Mouse (Mus musculus): ENCODE measurements at regions not wholly inside any gene's neighbourhood (a gene's known extent, or its start where the extent isn't known, plus 50 kb on each side); places are given as distances from the start of the nearest gene placed in this dataset.

- Histone ChIP-seq H3K4me1 (ENCODE audit: insufficient read depth) (no peaks in the 10 kb centered on the region), H3K9ac (no peak overlapping the region), H3K27ac (ENCODE audit: low read depth) (no peak overlapping the region), H3K36me3 (ENCODE audit: insufficient read depth) (no peaks in the 10 kb centered on the region), H3K27me3 (ENCODE audit: insufficient read depth, low read length) (no peaks in the 10 kb centered on the region), H3K9me3 (ENCODE audit: low read depth, low read length) (no peaks in the 10 kb centered on the region), H3K4me3 (ENCODE audit: low read depth, low read length) (no peak overlapping the region), H3K4me2 (no peak overlapping the region)
- ATAC-seq (ENCODE audit: insufficient read depth): no peak
- TF ChIP-seq CTCF (IDR thresholded peaks at IDR 0.05; ENCODE audit: low read depth): no peak
- no peak for DNase-seq
- WGBS: 83% methylated on average over 3 of the region's 3 CpGs
Observed at GRCm38 (mm10) chr2:51431564-51431963, 195.7 kb upstream of the Tas2r134 start.

- H3K4me1 ChIP-seq (ENCODE audit: insufficient read depth): no peaks in the 10 kb centered on the region
- WGBS: 33% methylated on average over 5 of the region's 5 CpGs
- no peaks in the 10 kb centered on the region for H3K36me3 ChIP-seq (ENCODE audit: insufficient read depth)
- H3K9ac ChIP-seq: no peak overlapping the region
- DNase-seq: peak; percentile 82
- no peak overlapping the region for H3K27ac ChIP-seq (ENCODE audit: low read depth)
- no peaks in the 10 kb centered on the region for H3K27me3 ChIP-seq (ENCODE audit: insufficient read depth, low read length)
- ATAC-seq (ENCODE audit: insufficient read depth): no peak
- H3K4me2 ChIP-seq: no peak overlapping the region
- H3K9me3 ChIP-seq (ENCODE audit: low read depth, low read length): no peaks in the 10 kb centered on the region
- H3K4me3 ChIP-seq (ENCODE audit: low read depth, low read length): no peak overlapping the region
- no peak for TF ChIP-seq CTCF (IDR thresholded peaks at IDR 0.05; ENCODE audit: low read depth)
Observed at GRCm38 (mm10) chr2:51429716-51430115, 197.6 kb upstream of the Tas2r134 start.

- ATAC-seq (ENCODE audit: insufficient read depth) (no peak), DNase-seq (no peak)
- H3K9me3 ChIP-seq (ENCODE audit: low read depth, low read length): no peaks in the 10 kb centered on the region
Observed at GRCm38 (mm10) chr2:51422442-51422841, 204.9 kb upstream of the Tas2r134 start.

GRCm38 (mm10) chr2:51417908-51418690 lies 209.2 kb upstream of the Tas2r134 start:
- Histone ChIP-seq H3K36me3 (ENCODE audit: insufficient read depth) (no peaks in the 10 kb centered on the region), H3K4me2 (no peak overlapping the region), H3K9ac (no peak overlapping the region), H3K4me3 (ENCODE audit: low read depth, low read length) (no peak overlapping the region), H3K9me3 (ENCODE audit: low read depth, low read length) (no peaks in the 10 kb centered on the region), H3K27ac (ENCODE audit: low read depth) (no peak overlapping the region), H3K4me1 (ENCODE audit: insufficient read depth) (no peaks in the 10 kb centered on the region), H3K27me3 (ENCODE audit: insufficient read depth, low read length) (no peaks in the 10 kb centered on the region)
- WGBS: 54% methylated on average over 10 of the region's 10 CpGs
- ATAC-seq (ENCODE audit: insufficient read depth): no peak
- no peak for DNase-seq
- TF ChIP-seq CTCF (IDR thresholded peaks at IDR 0.05; ENCODE audit: low read depth): no peak

More at GRCm38 (mm10) chr2:51422442-51422841, 204.9 kb upstream of the Tas2r134 start:
- Histone ChIP-seq H3K27me3 (ENCODE audit: insufficient read depth, low read length) (no peaks in the 10 kb centered on the region), H3K27ac (ENCODE audit: low read depth) (no peak overlapping the region), H3K9ac (no peak overlapping the region), H3K4me3 (ENCODE audit: low read depth, low read length) (no peak overlapping the region), H3K36me3 (ENCODE audit: insufficient read depth) (no peaks in the 10 kb centered on the region), H3K4me1 (ENCODE audit: insufficient read depth) (no peaks in the 10 kb centered on the region), H3K4me2 (no peak overlapping the region)
- 29% methylated on average over 6 of the region's 6 CpGs for WGBS
- no peak for TF ChIP-seq CTCF (IDR thresholded peaks at IDR 0.05; ENCODE audit: low read depth)

- ATAC-seq (ENCODE audit: insufficient read depth): no peak
- WGBS: 86% methylated on average over 9 of the region's 9 CpGs
Observed at GRCm38 (mm10) chr2:51388390-51388789, 238.9 kb upstream of the Tas2r134 start.

GRCm38 (mm10) chr2:51387136-51387535 lies 238.2 kb upstream of the Rnd3 start:
- H3K36me3 ChIP-seq (ENCODE audit: insufficient read depth): no peaks in the 10 kb centered on the region
- H3K4me2 ChIP-seq: no peak overlapping the region
- ATAC-seq (ENCODE audit: insufficient read depth) (no peak), DNase-seq (no peak)
- TF ChIP-seq CTCF (IDR thresholded peaks at IDR 0.05; ENCODE audit: low read depth): no peak
- no peak overlapping the region for H3K9ac ChIP-seq
- 45% methylated on average over 1 of the region's 1 CpGs for WGBS
- no peak overlapping the region for H3K27ac ChIP-seq (ENCODE audit: low read depth)
- H3K4me1 ChIP-seq (ENCODE audit: insufficient read depth): no peaks in the 10 kb centered on the region
- no peaks in the 10 kb centered on the region for H3K27me3 ChIP-seq (ENCODE audit: insufficient read depth, low read length)
- no peak overlapping the region for H3K4me3 ChIP-seq (ENCODE audit: low read depth, low read length)
- H3K9me3 ChIP-seq (ENCODE audit: low read depth, low read length): no peaks in the 10 kb centered on the region

More at GRCm38 (mm10) chr2:51388390-51388789, 238.9 kb upstream of the Tas2r134 start:
- Histone ChIP-seq H3K9me3 (ENCODE audit: low read depth, low read length) (no peaks in the 10 kb centered on the region), H3K27me3 (ENCODE audit: insufficient read depth, low read length) (no peaks in the 10 kb centered on the region), H3K36me3 (ENCODE audit: insufficient read depth) (no peaks in the 10 kb centered on the region), H3K4me1 (ENCODE audit: insufficient read depth) (no peaks in the 10 kb centered on the region), H3K4me3 (ENCODE audit: low read depth, low read length) (no peak overlapping the region), H3K9ac (no peak overlapping the region), H3K27ac (ENCODE audit: low read depth) (no peak overlapping the region), H3K4me2 (no peak overlapping the region)
- TF ChIP-seq CTCF (IDR thresholded peaks at IDR 0.05; ENCODE audit: low read depth): no peak
- DNase-seq: no peak

GRCm38 (mm10) chr2:51376597-51376996 lies 227.7 kb upstream of the Rnd3 start:
- Histone ChIP-seq H3K9ac (no peak overlapping the region), H3K27me3 (ENCODE audit: insufficient read depth, low read length) (no peaks in the 10 kb centered on the region), H3K27ac (ENCODE audit: low read depth) (no peak overlapping the region), H3K36me3 (ENCODE audit: insufficient read depth) (no peaks in the 10 kb centered on the region), H3K9me3 (ENCODE audit: low read depth, low read length) (no peaks in the 10 kb centered on the region), H3K4me1 (ENCODE audit: insufficient read depth) (no peaks in the 10 kb centered on the region), H3K4me3 (ENCODE audit: low read depth, low read length) (no peak overlapping the region), H3K4me2 (no peak overlapping the region)
- 86% methylated on average over 4 of the region's 4 CpGs for WGBS
- no peak for TF ChIP-seq CTCF (IDR thresholded peaks at IDR 0.05; ENCODE audit: low read depth)
- no peak for ATAC-seq (ENCODE audit: insufficient read depth)
- no peak for DNase-seq
